Mouse (Mus musculus): ENCODE results near the gene Runx1.

- TF ChIP-seq CTCF (IDR thresholded peaks at IDR 0.05; ENCODE audit: low read depth): no peak
- TF ChIP-seq EP300 (IDR thresholded peaks at IDR 0.05; ENCODE audit: low read depth): no peak
These were observed 1.2 kb downstream of the Runx1 start for GRCm38 (mm10) chr16:92824723-92825203.

Measured in liver, postnatal 0 days (tissue).